Mouse (Mus musculus): ENCODE data around the gene Ubap2.

Ubap2 gene

GRCm38 (mm10) chr4:41260691-41261090, 14.3 kb downstream of the Ubap2 start:
- DNase-seq (ENCODE audit: low spot score in 2 of 2): no peak

- DNase-seq (ENCODE audit: low spot score in 2 of 2): no peak
These were observed 15.9 kb downstream of the Ubap2 start for GRCm38 (mm10) chr4:41259019-41259418.

GRCm38 (mm10) chr4:41257752-41258151, 17.2 kb downstream of the Ubap2 start:
- DNase-seq (ENCODE audit: low spot score in 2 of 2): no peak

GRCm38 (mm10) chr4:41255564-41256210, 19.3 kb downstream of the Ubap2 start:
- DNase-seq (ENCODE audit: low spot score in 2 of 2): peak; percentile 34 to 73

- no peak for DNase-seq (ENCODE audit: low spot score in 2 of 2)
These were observed 21.2 kb downstream of the Ubap2 start for GRCm38 (mm10) chr4:41253756-41254155.

GRCm38 (mm10) chr4:41245408-41245807, 29.5 kb downstream of the Ubap2 start:
- no peak for DNase-seq (ENCODE audit: low spot score in 2 of 2)

- DNase-seq (ENCODE audit: low spot score in 2 of 2): no peak
These were observed 34.0 kb downstream of the Ubap2 start for GRCm38 (mm10) chr4:41240916-41241315.

- no peak for DNase-seq (ENCODE audit: low spot score in 2 of 2)
These were observed 39.3 kb downstream of the Ubap2 start for GRCm38 (mm10) chr4:41235621-41236020.

- DNase-seq (ENCODE audit: low spot score in 2 of 2): peak; percentile 41 to 46
These were observed 48.6 kb downstream of the Ubap2 start for GRCm38 (mm10) chr4:41226351-41226750.

GRCm38 (mm10) chr4:41225412-41225811, 49.5 kb downstream of the Ubap2 start:
- DNase-seq (ENCODE audit: low spot score in 2 of 2): no peak

GRCm38 (mm10) chr4:41208050-41208449, 66.9 kb downstream of the Ubap2 start:
- no peak for DNase-seq (ENCODE audit: low spot score in 2 of 2)

- no peak for DNase-seq (ENCODE audit: low spot score in 2 of 2)
These were observed 69.2 kb downstream of the Ubap2 start for GRCm38 (mm10) chr4:41205751-41206150.

GRCm38 (mm10) chr4:41202135-41202534, 72.8 kb downstream of the Ubap2 start:
- DNase-seq (ENCODE audit: low spot score in 2 of 2): no peak

GRCm38 (mm10) chr4:41196861-41197610, 77.9 kb downstream of the Ubap2 start:
- DNase-seq (ENCODE audit: low spot score in 2 of 2): no peak

- no peak for DNase-seq (ENCODE audit: low spot score in 2 of 2)
These were observed 79.6 kb downstream of the Ubap2 start for GRCm38 (mm10) chr4:41195328-41195727.

GRCm38 (mm10) chr4:41192544-41193512, 82.1 kb downstream of the Ubap2 start:
- no peak for DNase-seq (ENCODE audit: low spot score in 2 of 2)

- DNase-seq (ENCODE audit: low spot score in 2 of 2): peak; percentile 33 to 39
These were observed 85.1 kb downstream of the Ubap2 start for GRCm38 (mm10) chr4:41189809-41190208.

GRCm38 (mm10) chr4:41179825-41180725, 94.9 kb downstream of the Ubap2 start:
- no peak for DNase-seq (ENCODE audit: low spot score in 2 of 2)

GRCm38 (mm10) chr4:41174631-41175030, 100.3 kb downstream of the Ubap2 start:
- DNase-seq (ENCODE audit: low spot score in 2 of 2): no peak

- no peak for DNase-seq (ENCODE audit: low spot score in 2 of 2)
These were observed 104.0 kb downstream of the Ubap2 start for GRCm38 (mm10) chr4:41170970-41171369.

All from frontal cortex, postnatal 36 days (tissue).